Mouse (Mus musculus) embryonic stem cell, embryonic (primary cell): ENCODE data around the gene Kmt5a.

ENCODE experiments used
- CTCF ChIA-PET, 4 experiments: fragments of 300-600 bp in 2 of 4; fragments of 350-600 bp in 2 of 4; sonication (Branson Sonifier 250); formaldehyde crosslinking; loops; one replicate each; lab custom pipeline; 2022; ENCODE audit warnings: inconsistent platforms in 2 of 4; lab: Charles Lee
- POLR2A ChIA-PET, 4 experiments: fragments of 300-600 bp in 2 of 4; fragments of 350-600 bp in 2 of 4; sonication (Branson Sonifier 250); formaldehyde crosslinking; loops; one replicate each; lab custom pipeline; 2022; ENCODE audit warnings: antibody characterized with exemption in 4 of 4, inconsistent platforms in 1 of 4; lab: Charles Lee

Gene Kmt5a

GRCm38 (mm10) chr5:124460922-124461321 is 21.2 kb downstream of the Kmt5a start:
- CTCF ChIA-PET, result interaction anchor here in 1 of 4 experiments (0.8 kb wide), 1 partner anchor 78 kb away, joined by 3 read pairs; no protein-coding TSS in a partner anchor
- POLR2A ChIA-PET, result interaction anchor here in 3 of 4 experiments (0.8 to 1.9 kb wide), 5 partner anchors 9 to 28 kb away, joined by 3 to 7 read pairs (median 4); partner anchors contain the start of gene Kmt5a (in 1 of the 3)

- POLR2A ChIA-PET, result interaction anchor here in 3 of 4 experiments (0.6 to 4.8 kb wide), 8 partner anchors 9 to 115 kb away, joined by 3 to 34 read pairs (median 4); partner anchors contain the start of gene Rilpl2 (in 1 of the 3)
- CTCF ChIA-PET, result no interaction called here
These were observed 22.7 kb downstream of the Kmt5a start for GRCm38 (mm10) chr5:124462297-124463025.

- CTCF ChIA-PET, result no interaction called here
- POLR2A ChIA-PET, result interaction anchor here in 2 of 4 experiments (0.6 to 4.8 kb wide), 5 partner anchors 15 to 37 kb away, joined by 3 to 34 read pairs (median 4); partner anchors contain the start of gene Rilpl2 (in 1 of the 2)
These were observed 23.7 kb downstream of the Kmt5a start for GRCm38 (mm10) chr5:124463462-124463861.

- POLR2A ChIA-PET, result interaction anchor here (0.6 to 4.8 kb wide), 30 partner anchors 7 to 146 kb away, joined by 3 to 34 read pairs (median 4); partner anchors contain the start of genes 2810006K23Rik (in 2 of the 4), Kmt5a (in 2 of the 4), Mphosph9 (in 2 of the 4) and Rilpl2 (in 2 of the 4)
- CTCF ChIA-PET, result interaction anchor here in 3 of 4 experiments (0.6 to 1.5 kb wide), 4 partner anchors 11 to 309 kb away, joined by 3 to 4 read pairs (median 4); partner anchors contain the start of gene Rilpl2 (in 1 of the 3)
These were observed 25.2 kb downstream of the Kmt5a start for GRCm38 (mm10) chr5:124464905-124465304.

- CTCF ChIA-PET, result no interaction called here
- POLR2A ChIA-PET, result interaction anchor here in 2 of 4 experiments (0.9 to 1.0 kb wide), 2 partner anchors 15 to 28 kb away, joined by 3 read pairs; partner anchors contain the start of genes Kmt5a (in 1 of the 2) and Snrnp35 (in 1 of the 2)
These were observed 28.0 kb downstream of the Kmt5a start for GRCm38 (mm10) chr5:124467766-124468165.

GRCm38 (mm10) chr5:124468365-124468764 is 28.6 kb downstream of the Kmt5a start:
- ChIA-PET CTCF (no interaction called here), POLR2A (interaction anchor here in 2 of 4 experiments (0.9 to 1.2 kb wide), 4 partner anchors 10 to 29 kb away, joined by 3 to 4 read pairs (median 3); partner anchors contain the start of genes Snrnp35 (in 2 of the 2), Kmt5a (in 1 of the 2) and Rilpl2 (in 1 of the 2))

GRCm38 (mm10) chr5:124469486-124469885 is 29.8 kb downstream of the Kmt5a start:
- POLR2A ChIA-PET, result interaction anchor here in 2 of 4 experiments (0.6 to 1.6 kb wide), 3 partner anchors 16 to 42 kb away, joined by 3 to 5 read pairs (median 3); partner anchors contain the start of gene Kmt5a (in 1 of the 2)
- CTCF ChIA-PET, result interaction anchor here in 1 of 4 experiments (0.5 kb wide), 1 partner anchor 9 kb away, joined by 3 read pairs; the partner anchor contains the start of gene Rilpl2

- ChIA-PET CTCF (interaction anchor here in 2 of 4 experiments (0.7 to 1.0 kb wide), 3 partner anchors 18 to 1338 kb away, joined by 3 read pairs; no protein-coding TSS in a partner anchor), POLR2A (interaction anchor here in 2 of 4 experiments (1.3 to 1.7 kb wide), 3 partner anchors 15 to 62 kb away, joined by 3 to 4 read pairs (median 3); no protein-coding TSS in a partner anchor)
These were observed 31.0 kb downstream of the Kmt5a start for GRCm38 (mm10) chr5:124470591-124471171.

GRCm38 (mm10) chr5:124478873-124479204 is 39.1 kb downstream of the Kmt5a start:
- POLR2A ChIA-PET, result interaction anchor here (0.6 to 2.0 kb wide), 43 partner anchors 7 to 308 kb away, joined by 3 to 21 read pairs (median 4); partner anchors contain the start of genes Kmt5a (in 4 of the 4), 2810006K23Rik (in 3 of the 4), Mphosph9 (in 3 of the 4) and Rilpl1 (in 2 of the 4)

GRCm38 (mm10) chr5:124480119-124480518 is 40.4 kb downstream of the Kmt5a start:
- ChIA-PET POLR2A (interaction anchor here in 2 of 4 experiments (0.7 to 1.5 kb wide), 7 partner anchors 10 to 567 kb away, joined by 3 to 7 read pairs (median 4); partner anchors contain the start of genes Kmt5a (in 1 of the 2) and Sbno1 (in 1 of the 2)), CTCF (interaction anchor here in 1 of 4 experiments (0.7 kb wide), 1 partner anchor 40 kb away, joined by 6 read pairs; no protein-coding TSS in a partner anchor)

More at GRCm38 (mm10) chr5:124478873-124479204, 39.1 kb downstream of the Kmt5a start:
- CTCF ChIA-PET, result interaction anchor here in 3 of 4 experiments (0.6 to 1.4 kb wide), 8 partner anchors 9 to 747 kb away, joined by 3 to 12 read pairs (median 4); no protein-coding TSS in a partner anchor

GRCm38 (mm10) chr5:124481714-124482113 is 42.0 kb downstream of the Kmt5a start:
- CTCF ChIA-PET, result no interaction called here
- POLR2A ChIA-PET, result interaction anchor here in 1 of 4 experiments (0.5 kb wide), 1 partner anchor 45 kb away, joined by 3 read pairs; no protein-coding TSS in a partner anchor

GRCm38 (mm10) chr5:124482436-124482965 is 42.8 kb downstream of the Kmt5a start:
- POLR2A ChIA-PET, result interaction anchor here in 3 of 4 experiments (0.7 to 2.5 kb wide), 37 partner anchors 10 to 734 kb away, joined by 3 to 17 read pairs (median 4); partner anchors contain the start of genes Kmt5a (in 3 of the 3), Rilpl1 (in 2 of the 3), 2810006K23Rik (in 1 of the 3) and Mphosph9 (in 1 of the 3)
- CTCF ChIA-PET, result no interaction called here

GRCm38 (mm10) chr5:124482966-124483654 is 43.4 kb downstream of the Kmt5a start, which contains the start of gene Snrnp35:
Snrnp35 (plus strand) TSS chr5:124483134.
- ChIA-PET CTCF (interaction anchor here in 3 of 4 experiments (0.7 to 0.9 kb wide), 3 partner anchors 40 to 553 kb away, joined by 3 to 4 read pairs (median 3); partner anchors contain the start of gene Ccdc62 (in 1 of the 3)), POLR2A (interaction anchor here in 3 of 4 experiments (0.6 to 2.5 kb wide), 44 partner anchors 9 to 735 kb away, joined by 3 to 17 read pairs (median 4); partner anchors contain the start of genes Kmt5a (in 3 of the 3), Rilpl1 (in 2 of the 3), 2810006K23Rik (in 1 of the 3) and Mphosph9 (in 1 of the 3))

GRCm38 (mm10) chr5:124483655-124484396 is 44.1 kb downstream of the Kmt5a start:
- ChIA-PET POLR2A (interaction anchor here in 3 of 4 experiments (0.6 to 2.5 kb wide), 27 partner anchors 10 to 274 kb away, joined by 3 to 17 read pairs (median 5); partner anchors contain the start of genes Kmt5a (in 3 of the 3), Rilpl1 (in 2 of the 3), 2810006K23Rik (in 1 of the 3) and Mphosph9 (in 1 of the 3)), CTCF (interaction anchor here in 3 of 4 experiments (0.7 to 0.9 kb wide), 3 partner anchors 40 to 554 kb away, joined by 3 to 4 read pairs (median 3); partner anchors contain the start of gene Ccdc62 (in 1 of the 3))

GRCm38 (mm10) chr5:124485654-124486053 is 45.9 kb downstream of the Kmt5a start:
- CTCF ChIA-PET, result interaction anchor here in 1 of 4 experiments (1.4 kb wide), 1 partner anchor 10 kb away, joined by 4 read pairs; no protein-coding TSS in a partner anchor
- POLR2A ChIA-PET, result interaction anchor here in 2 of 4 experiments (0.5 to 1.3 kb wide), 6 partner anchors 7 to 53 kb away, joined by 3 to 5 read pairs (median 4); partner anchors contain the start of gene Rilpl2 (in 1 of the 2)
